Mouse (Mus musculus) MEL (cell line): ENCODE results near the gene Padi6.

Source experiments
- BHLHE40 ChIP-seq: IDR thresholded peaks from 2 replicates; pipeline ENCODE4 v1.6.1; 2012; ENCODE audit warnings: low read depth, mild to moderate bottlenecking, inconsistent platforms, low read length, improper control_type of control experiment, borderline replicate concordance
- CHD1 ChIP-seq: IDR thresholded peaks from 2 replicates; pipeline ENCODE4 v1.6.1; 2012; ENCODE audit warnings: low read depth, mild to moderate bottlenecking, inconsistent platforms, low read length, improper control_type of control experiment
- CHD2 ChIP-seq: IDR thresholded peaks from 2 replicates; pipeline ENCODE4 v1.6.1; 2011; ENCODE audit warnings: low read length, improper control_type of control experiment
- CTCF ChIP-seq, 3 experiments: IDR thresholded peaks in 2 of 3; conservative IDR thresholded peaks in 1 of 3; 2 replicates each; pipeline ENCODE4 v1.5.1; 2011 to 2012; ENCODE audit warnings: low read length in 3 of 3, low read depth in 2 of 3, mild to moderate bottlenecking in 2 of 3, improper control_type of control experiment in 1 of 3, inconsistent platforms in 1 of 3, mixed read lengths in 1 of 3, moderate library complexity in 1 of 3; ENCODE audit not compliant: control insufficient read depth in 1 of 3, insufficient read depth in 1 of 3, poor library complexity in 1 of 3, severe bottlenecking in 1 of 3
- EP300 ChIP-seq, 2 experiments: IDR thresholded peaks; 2 replicates each; pipeline ENCODE4 v1.6.1; 2011; ENCODE audit warnings: improper control_type of control experiment in 2 of 2, low read length in 2 of 2, low read depth in 1 of 2, mild to moderate bottlenecking in 1 of 2
- HCFC1 ChIP-seq: IDR thresholded peaks from 2 replicates; pipeline ENCODE4 v1.6.1; 2012; ENCODE audit warnings: low read depth, mild to moderate bottlenecking, inconsistent platforms, low read length, improper control_type of control experiment, moderate library complexity
- JUND ChIP-seq: IDR thresholded peaks from 2 replicates; pipeline ENCODE4 v1.6.1; 2011; ENCODE audit warnings: low read depth, mild to moderate bottlenecking, improper control_type of control experiment, low read length
- MAX ChIP-seq: IDR thresholded peaks from 2 replicates; pipeline ENCODE4 v1.6.1; 2011; ENCODE audit warnings: low read length, improper control_type of control experiment
- MEF2A ChIP-seq: IDR thresholded peaks from 2 replicates; pipeline ENCODE4 v1.6.1; 2014; ENCODE audit warnings: low read depth, mild to moderate bottlenecking, inconsistent platforms, low read length, improper control_type of control experiment; ENCODE audit not compliant: poor library complexity, insufficient replicate concordance, severe bottlenecking; ENCODE audit errors: extremely low read depth
- POLR2A ChIP-seq, 2 experiments: IDR thresholded peaks; 2 replicates each; pipeline ENCODE4 v1.6.1; 2011 to 2012; ENCODE audit warnings: low read length in 2 of 2, mild to moderate bottlenecking in 2 of 2, control low read depth in 1 of 2, improper control_type of control experiment in 1 of 2, low read depth in 1 of 2, moderate library complexity in 1 of 2; ENCODE audit not compliant: control insufficient read depth in 1 of 2, insufficient read depth in 1 of 2, poor library complexity in 1 of 2
- RAD21 ChIP-seq: IDR thresholded peaks from 2 replicates; pipeline ENCODE4 v1.6.1; 2011; ENCODE audit warnings: mild to moderate bottlenecking, low read depth, low read length, improper control_type of control experiment
- SIN3A ChIP-seq: IDR thresholded peaks from 2 replicates; pipeline ENCODE4 v1.6.1; 2012; ENCODE audit warnings: low read length, improper control_type of control experiment, inconsistent platforms

GRCm38 (mm10) chr4:140721968-140722490, 20.4 kb downstream of the Padi6 start:
- TF ChIP-seq EP300 (IDR thresholded peaks at IDR 0.05; ENCODE audit: low read depth in 1 of 2, low read length in 2 of 2) = no peak
- no peak for TF ChIP-seq CTCF (IDR thresholded peaks at IDR 0.05 in 2 of 3, conservative IDR thresholded peaks at IDR 0.05 in 1 of 3; ENCODE audit: control insufficient read depth in 1 of 3, insufficient read depth in 1 of 3, low read depth in 2 of 3, low read length in 3 of 3, poor library complexity in 1 of 3, severe bottlenecking in 1 of 3)
- TF ChIP-seq HCFC1 = no peak
- no peak for TF ChIP-seq MAX
- TF ChIP-seq MEF2A = no peak
- TF ChIP-seq CHD1 = no peak
- no peak for TF ChIP-seq SIN3A
- no peak for TF ChIP-seq BHLHE40
- no peak for TF ChIP-seq CHD2
- TF ChIP-seq RAD21 = no peak
- no peak for TF ChIP-seq POLR2A (IDR thresholded peaks at IDR 0.05; ENCODE audit: control insufficient read depth in 1 of 2, insufficient read depth in 1 of 2, low read depth in 1 of 2, low read length in 2 of 2, poor library complexity in 1 of 2)
- TF ChIP-seq JUND = no peak
